Mouse (Mus musculus): ENCODE results near the gene Usp18. TPM values are rescaled to one million over a fixed set of nuclear protein-coding genes. Genes with fewer than 3 reads are reported as not detected.

The Usp18 gene
- total RNA-seq (2021): under 1 TPM in 1 of 2 experiments, not detected in 1; 0.80 TPM
- long read RNA-seq, experiment 1, transcript Usp18-201 (11 exons, 1,771 nt): major isoform, 7 of 7 reads
- long read RNA-seq, experiment 1, partial matches to known transcripts: 0 of 7 reads
- long read RNA-seq, experiment 1, other reads (novel, unspliced or antisense): 0 of 7 reads
- long read RNA-seq, experiment 2, partial matches to known transcripts: 0 of 1 reads
- long read RNA-seq, experiment 2, other reads (novel, unspliced or antisense): 0 of 1 reads

DNA sequence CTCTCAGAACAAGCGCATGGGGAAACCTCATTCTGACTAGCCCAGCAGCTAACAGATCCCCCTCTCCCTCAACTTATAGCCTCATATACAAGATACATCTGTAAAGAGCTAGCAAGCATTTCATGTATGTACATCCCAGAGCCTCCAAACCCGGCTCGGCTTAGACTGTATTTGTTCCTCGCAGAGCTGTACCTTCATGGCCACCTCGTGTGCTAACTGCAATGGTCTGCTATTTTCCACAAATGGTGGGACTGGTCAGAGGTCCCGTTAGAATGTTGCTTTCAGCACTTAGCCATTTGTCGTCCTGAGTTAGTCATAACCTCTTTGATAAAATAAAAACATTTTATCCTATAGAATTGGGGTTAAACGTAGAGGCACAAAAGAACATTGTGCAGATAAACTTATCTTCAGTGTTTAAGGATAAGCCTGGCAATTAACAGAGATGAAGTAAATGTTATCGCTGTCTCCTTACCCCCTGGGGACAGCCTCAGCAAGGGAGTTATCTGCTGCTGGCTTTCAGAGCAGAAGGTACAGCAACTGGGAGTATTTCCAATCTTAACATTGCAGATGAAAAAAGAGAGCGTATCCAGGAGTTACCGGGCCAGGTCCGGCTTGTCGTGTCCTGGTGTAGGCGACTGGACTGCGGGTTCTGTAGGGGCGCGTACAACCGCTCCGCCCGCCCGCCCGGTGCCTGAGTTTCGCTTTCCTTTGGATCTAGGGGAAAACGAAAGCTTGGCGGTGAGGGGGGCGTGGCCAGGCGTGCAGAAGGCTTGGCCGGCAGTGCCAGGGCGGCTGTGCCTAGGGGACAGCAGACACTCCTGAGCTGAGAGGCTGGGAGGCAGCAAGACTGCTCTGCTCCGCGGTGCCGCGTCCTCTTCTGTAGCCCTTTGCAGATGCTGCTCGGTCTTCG is at the start of gene Usp18:
Usp18 (plus strand) TSS at position 780 of the 910 bp plus-strand sequence.
- peak; percentile 64 to 77 for DNase-seq (ENCODE audit: low spot score in 2 of 2)

DNA sequence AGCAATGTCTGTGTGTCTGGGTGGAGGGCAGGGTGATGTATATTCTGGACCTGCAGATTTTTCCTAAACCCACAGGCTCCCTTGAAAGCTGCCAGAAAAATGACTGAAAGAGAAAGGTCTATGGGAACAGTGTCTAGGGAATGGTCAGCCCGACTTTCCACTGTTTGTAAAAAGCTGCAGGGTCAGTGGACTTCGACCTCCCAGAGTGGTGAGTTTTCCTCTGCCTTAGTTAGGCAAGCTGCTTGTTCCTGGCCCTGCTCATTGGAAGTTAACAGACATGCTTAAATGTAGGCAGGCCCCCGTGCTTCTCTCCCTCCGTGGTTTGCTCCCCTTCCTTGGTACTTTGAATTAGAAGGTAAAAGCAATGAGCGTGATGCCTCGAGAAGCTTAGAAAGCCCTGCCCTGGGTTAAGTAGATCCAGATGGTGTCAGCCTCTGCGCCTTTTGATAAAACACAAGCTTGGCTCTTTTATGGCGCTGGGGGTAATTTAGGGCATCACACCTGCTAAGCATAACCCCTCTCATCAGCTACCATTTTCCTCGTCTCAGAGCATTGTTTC is 47.8 kb upstream of the Usp18 start:
- no peak for DNase-seq (ENCODE audit: low spot score in 2 of 2)

DNA sequence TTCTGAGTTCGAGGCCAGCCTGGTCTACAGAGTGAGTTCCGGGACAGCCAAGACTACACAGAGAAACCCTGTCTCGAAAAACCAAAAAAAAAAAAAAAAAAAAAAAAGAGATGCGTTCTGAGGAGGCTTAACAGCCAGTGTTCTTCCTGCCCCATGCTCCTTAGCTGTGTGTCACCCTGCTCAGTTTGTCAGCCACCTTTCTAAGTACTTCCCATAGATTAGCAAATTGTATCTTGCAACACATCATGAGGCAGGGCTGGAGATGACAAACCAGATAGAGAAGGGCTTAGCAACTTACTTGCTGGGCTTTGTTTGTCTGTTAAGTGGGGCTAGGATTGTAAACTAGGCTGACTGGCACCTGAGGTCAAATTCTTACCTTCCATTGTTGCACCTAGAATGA is 45.2 kb upstream of the Usp18 start:
- no peak for DNase-seq (ENCODE audit: low spot score in 2 of 2)

DNA sequence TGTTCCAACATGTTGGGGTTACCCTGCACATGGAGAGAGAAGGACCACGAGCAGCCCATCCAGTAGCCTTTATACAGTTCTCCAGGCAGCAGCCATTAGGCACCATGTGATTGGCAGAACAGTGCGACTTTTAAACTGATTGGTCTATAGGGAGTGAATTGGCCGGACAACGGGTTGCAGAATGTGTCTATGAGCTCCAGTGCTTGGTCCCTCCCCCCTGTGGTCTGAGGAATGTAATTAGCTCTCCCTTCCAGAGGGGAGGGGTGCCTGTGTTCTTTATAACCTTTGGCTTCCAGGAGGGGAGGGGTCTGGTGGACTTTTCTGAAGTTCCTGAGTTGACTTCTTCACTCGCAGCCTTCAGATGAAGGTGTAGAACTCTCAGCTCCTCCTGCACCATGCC is 43.7 kb upstream of the Usp18 start:
- DNase-seq (ENCODE audit: low spot score in 2 of 2): no peak

DNA sequence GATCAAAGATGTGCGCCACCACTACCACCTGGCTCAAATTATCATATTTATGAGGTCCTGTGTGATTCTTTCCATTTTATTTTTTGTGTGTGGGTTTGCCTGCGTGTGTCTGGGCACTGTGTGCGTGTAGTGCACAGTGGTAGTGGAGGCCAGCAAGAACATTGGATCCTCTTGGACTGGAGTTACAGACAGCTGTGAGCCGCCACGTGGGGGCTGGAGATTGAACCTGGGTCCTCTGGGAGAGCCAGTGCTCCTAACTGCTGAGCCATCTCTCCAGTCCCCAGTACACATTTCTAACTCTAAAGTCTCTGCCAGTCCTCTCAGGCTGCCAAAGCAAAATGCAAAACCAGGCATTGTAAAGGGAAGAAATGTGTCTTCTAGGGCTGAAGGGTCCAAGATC is 39.2 kb upstream of the Usp18 start:
- no peak for DNase-seq (ENCODE audit: low spot score in 2 of 2)

DNA sequence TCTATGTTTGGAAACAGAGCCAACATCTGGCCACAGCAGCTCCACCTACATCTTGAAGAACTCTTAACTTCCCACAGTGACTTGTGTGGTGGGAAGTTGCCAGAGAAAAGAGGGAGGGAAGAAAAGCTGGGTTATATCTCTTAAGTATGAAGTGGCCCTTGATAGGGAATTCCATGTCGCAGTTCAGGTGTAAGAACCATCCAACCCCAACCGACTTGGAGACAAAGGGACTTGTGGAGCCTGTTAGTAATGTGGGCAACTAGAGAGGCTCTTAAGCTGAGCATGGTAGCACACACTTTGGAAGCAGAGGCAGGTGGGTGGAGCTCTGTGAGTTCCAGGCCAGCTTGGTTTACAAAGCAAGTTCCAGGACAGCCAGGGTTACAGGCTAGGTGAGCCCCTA is 36.1 kb upstream of the Usp18 start:
- no peak for DNase-seq (ENCODE audit: low spot score in 2 of 2)

DNA sequence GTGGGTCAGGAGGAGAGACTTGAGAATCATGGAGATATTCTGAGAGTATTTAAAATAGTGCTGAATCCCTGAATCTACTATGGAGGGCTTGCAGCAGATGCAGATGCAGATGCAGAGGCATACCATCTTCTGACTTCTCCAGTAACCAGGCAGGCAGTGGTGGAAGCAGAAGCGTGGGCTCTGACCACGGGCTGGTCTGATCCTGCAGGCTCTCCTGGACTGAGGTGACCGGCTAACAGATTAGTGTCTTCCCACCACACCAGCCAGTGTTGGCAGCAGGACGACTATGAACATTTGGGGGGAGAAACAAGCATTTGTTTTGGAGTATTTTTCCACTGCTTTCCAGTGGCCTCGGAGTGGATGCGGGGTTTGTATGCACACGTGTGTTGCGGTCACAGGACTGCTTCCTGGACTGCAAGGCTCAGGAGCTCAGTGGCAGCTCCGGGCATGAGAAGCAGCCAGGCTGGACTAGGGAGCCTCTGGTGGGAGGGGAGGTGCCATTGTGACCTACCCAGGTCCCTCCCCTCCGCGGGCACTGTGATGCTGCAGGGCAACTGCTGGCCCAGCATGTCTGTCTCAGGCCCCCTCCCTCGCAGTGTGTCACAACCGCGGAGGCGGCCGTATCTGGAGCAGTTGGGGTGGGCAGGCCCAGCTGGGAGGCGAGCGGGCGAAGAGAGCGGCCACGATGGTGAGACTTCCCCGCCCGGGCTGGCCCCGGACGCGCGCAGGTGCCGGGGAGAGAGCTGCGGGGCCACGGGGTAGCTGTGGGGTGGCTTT is 35.4 kb upstream of the Usp18 start, which contains the start of gene Tuba8:
Tuba8 (plus strand) TSS at position 548 of the 777 bp plus-strand sequence.
- DNase-seq (ENCODE audit: low spot score in 2 of 2): peak; percentile 79 to 84

DNA sequence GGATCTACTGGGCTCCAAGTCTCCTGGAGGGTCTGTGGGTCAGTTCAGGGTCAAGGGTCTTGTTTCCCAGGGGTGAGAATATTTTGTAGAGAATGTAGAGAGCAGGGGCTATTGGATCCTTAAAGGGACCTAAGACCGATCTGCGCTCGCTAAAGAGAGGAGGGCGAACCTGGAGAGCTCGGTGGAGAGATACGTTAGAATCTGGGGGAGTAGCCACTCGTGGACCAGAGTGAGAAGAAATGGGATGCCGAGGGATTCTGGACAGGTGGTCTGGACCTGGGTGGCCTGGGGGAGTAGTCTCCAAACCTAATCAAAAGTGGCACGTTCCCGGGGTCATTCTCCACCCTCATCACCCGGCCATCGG is 34.8 kb upstream of the Usp18 start:
- DNase-seq (ENCODE audit: low spot score in 2 of 2): no peak

DNA sequence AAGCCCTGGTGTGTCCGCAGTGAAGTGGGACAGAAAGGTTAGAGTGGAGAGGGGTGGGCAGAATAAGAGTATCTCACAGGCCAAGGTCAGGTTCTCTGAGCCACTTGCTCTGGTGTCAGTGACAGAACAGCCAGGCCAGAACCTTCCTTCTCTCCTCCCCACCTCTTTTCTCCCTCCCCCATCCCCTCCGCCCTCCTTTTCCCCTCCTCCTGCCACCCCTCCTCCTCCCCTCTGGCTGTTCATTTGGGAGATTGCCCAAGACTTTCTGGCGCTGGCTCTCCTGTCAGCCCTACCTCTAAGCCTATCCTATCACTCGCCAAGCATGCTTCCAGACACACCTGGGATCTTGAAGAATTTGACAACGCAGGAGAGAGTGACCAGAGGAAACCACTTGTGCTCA is 34.0 kb upstream of the Usp18 start:
- DNase-seq (ENCODE audit: low spot score in 2 of 2): no peak

DNA sequence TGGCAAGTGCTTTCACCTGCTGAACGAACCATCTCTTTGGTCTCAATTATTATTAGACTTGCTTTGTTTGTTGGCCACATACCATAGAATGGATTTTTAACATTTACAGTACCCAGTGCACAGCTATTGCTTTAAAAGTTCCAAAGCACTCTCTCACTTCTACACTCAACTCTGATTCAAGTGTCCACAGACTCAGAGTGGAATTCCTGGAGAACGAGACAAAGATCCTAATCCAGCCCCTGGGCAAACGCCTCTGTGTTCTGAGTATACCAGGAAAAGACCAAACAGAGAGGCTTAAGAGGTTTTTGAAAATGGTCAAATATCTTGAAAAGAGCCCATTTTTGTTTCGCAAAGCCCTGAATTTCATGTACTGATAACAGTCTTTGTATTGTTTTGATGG is 32.7 kb upstream of the Usp18 start:
- no peak for DNase-seq (ENCODE audit: low spot score in 2 of 2)

DNA sequence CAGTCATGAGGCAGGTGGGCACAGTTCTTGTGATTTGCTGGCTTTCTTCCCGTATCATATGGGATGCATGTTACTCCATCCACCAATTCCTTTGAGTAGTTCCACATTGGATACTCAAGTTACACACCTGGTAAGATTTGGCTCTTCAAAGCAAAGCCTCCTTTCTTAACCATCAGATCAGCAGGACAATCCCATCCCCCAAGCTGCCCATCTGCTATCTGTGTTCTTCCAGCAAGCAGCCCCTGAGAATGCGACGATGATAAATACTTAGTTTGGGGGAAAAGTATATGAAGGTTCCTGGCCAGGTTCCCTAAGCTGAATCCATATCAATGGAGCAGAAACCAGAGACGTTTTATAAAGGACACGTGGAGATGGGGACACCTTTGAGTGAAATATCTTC is 31.5 kb upstream of the Usp18 start:
- DNase-seq (ENCODE audit: low spot score in 2 of 2): no peak

DNA sequence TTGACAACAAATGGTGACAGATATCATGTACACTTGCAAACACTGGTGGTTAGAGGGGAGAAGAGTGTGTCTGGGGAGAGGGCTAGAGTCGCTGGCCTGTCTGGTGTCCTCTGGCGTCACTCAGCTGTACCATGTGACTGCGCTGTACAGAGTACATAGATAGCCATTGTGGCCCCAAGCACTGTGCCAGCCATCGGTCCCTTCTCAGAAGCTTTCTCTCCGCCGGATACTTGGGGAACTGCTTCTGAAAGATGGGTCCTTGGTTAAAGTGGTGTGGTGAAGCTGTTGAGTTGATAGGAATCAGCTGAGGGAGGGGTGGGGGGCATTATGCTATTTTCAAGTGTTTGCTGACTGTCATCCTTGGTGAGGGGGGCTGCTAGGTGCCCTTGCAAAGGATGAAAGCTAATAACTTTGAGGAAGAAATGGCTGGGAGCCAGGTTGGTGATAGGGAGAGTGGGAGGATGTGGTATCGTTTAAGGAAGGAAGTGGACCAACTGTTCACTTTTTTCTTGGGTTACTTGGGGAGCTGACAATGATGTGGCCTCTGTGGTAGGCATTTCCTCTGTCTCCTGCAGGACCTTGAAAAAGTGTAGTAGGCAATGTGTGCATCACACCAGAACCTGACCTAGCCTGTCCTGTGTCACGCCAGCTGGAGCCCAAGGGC is 30.9 kb upstream of the Usp18 start:
- DNase-seq (ENCODE audit: low spot score in 2 of 2): no peak

DNA sequence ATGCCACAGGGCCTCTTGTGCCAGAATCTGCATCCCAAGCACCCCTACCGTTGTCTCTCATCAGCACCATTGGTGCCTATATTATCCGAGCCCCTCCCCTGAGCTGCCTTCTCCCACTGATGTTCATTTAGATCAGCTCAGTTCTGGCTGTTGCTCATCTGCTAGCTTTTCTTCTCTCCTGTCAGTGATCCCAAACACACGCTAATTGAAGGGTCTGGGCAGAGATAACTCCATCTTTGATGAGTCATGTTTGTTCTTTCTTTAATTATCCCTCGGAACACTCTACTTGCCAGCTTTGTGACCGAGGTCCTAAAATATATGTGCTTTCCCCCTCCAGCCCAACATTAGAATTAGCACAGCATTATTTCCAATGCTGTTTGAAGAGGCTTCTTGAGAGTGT is 30.4 kb upstream of the Usp18 start:
- DNase-seq (ENCODE audit: low spot score in 2 of 2): no peak

DNA sequence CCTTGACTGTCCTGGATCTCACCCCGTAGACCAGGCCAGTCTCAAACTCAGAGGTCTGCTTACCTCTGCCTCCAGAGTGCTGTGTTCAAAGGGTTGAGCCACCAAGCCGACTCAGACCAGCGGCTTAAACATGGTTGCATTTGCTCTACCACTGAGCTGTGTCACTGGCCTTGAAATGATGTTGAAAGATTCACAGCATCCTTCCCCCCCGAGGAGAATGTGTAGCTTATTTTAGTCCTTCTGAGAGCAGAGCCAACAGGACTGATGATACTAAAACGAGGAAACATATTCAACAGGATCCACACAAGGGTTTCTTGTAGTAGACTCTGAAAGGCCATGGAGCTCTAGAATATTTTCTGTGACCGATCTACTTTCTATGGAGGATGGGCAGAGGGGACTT is 29.8 kb upstream of the Usp18 start:
- DNase-seq (ENCODE audit: low spot score in 2 of 2): no peak

DNA sequence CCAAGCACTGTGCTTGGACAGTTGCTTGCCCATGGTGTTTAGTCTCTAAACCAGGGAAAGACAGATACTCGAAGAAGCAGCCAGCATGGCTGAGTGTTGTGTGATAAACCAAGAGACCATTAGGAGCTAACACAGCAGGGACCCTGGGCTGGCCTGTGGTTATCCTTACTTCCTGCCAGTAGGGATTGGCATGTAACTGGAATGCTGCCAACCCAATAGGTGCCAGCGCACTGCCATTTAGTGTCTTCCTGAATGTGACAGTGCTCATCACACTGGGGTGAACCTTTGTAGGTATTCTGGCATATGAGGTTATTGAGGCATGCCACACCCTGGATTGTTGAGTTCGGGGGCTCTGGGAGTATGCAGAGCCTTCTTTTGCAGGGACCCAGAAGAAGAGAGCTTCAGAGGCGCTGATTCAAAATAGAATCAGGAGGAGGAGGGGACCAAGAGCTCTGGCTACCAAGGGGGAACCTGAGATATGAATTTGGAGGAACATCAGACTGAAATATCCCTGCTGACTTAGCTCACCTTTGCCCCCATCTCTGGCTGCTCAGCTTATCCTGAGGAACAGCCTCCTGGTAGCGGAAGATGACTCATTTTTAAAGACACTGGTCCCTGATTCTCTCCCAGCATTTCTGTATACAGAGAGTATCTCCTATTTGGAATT is 29.0 kb upstream of the Usp18 start:
- DNase-seq (ENCODE audit: low spot score in 2 of 2): no peak

DNA sequence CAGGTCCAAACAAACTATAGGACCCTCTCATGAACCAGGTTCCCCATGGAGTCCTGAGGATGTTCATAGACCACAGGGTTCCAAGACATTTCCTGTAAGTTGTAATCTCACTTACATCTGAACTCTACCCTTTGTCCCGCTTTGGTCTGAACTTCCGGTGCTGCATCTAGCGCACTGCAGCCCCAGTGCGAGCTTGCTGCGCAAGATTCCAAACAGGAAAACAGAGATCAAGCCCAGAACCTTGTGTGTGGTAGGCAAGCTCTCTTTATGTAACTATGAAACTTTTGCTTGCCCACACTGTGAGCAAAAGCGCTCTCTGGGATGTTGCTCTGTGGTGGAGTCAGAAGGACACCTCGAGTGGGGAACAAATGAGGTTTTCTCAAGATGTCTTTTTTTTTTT is 27.7 kb upstream of the Usp18 start:
- no peak for DNase-seq (ENCODE audit: low spot score in 2 of 2)

DNA sequence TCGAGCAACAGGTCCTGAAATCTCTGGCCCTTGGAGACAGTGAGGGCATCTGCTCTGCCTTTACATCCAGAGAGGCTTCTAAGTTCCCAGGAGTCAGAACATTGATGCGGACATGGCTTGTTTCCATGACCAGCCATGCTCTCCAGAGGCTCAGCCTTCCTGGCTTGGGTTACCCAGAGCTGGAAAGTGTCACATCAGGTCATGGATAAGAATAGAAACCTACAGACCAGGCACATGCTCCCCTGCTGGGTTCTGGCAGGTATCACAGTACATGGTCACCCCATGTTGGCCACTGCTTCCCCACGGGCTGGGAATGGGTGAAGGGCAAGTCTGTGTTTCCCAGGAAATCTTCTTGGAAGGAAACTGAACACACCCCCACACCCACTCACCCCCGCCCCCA is 26.3 kb upstream of the Usp18 start:
- no peak for DNase-seq (ENCODE audit: low spot score in 2 of 2)

DNA sequence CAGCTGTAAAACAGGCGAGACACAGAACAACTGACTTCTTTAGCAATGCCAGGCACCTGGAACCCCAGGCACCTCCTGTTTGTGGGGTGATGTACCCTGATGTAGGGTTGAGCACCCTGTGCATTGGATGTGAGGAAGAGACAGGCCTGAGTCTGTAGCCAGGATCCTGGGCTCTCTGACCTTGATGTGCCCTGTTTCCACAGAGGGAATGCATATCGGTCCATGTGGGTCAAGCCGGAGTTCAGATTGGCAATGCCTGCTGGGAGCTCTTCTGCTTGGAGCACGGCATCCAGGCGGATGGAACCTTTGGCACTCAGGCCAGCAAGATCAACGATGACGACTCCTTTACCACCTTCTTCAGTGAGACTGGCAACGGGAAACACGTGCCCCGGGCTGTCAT is 25.5 kb upstream of the Usp18 start:
- DNase-seq (ENCODE audit: low spot score in 2 of 2): no peak

DNA sequence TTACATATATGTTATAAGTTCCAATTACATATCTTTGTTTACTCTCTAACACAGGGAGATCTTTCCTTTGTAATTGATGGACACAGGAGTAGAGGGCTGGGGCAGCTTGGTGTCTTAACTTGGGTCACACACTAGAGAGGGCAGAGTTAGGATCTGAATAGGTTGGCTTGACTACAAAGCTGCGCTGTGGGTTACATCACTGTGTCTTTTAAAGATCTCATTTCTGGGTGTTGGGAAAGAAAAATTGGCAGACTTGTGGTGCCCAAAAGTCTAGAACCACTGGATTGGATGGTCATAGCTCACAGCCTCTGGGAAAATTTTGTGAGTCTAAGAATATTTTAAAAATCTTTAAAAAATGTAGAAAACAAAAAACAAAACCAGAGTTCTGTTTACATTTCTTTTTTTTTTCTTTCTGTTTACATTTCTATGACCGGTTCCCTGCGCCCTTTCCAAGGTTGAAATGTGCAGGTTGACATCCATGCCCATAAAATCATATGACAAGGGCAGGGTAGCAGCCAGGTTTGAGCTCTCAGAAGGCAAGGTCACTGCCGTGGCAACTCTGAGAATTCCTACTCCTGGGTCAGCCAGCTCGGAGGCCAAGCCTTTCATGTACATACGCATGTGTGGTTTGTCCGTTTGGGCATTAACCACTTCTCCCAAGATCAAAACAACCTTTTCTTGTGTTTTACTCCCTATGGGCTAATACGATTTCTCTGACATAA is 23.7 kb upstream of the Usp18 start:
- DNase-seq (ENCODE audit: low spot score in 2 of 2): no peak

DNA sequence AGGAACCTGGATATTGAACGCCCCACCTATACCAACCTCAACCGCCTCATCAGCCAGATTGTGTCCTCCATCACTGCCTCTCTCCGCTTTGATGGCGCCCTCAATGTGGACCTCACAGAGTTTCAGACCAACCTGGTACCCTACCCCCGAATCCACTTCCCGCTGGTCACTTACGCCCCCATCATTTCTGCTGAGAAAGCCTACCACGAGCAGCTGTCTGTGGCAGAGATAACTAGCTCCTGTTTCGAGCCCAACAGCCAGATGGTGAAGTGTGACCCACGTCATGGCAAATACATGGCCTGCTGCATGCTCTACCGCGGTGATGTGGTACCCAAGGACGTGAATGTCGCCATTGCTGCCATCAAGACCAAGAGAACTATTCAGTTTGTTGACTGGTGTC is 22.7 kb upstream of the Usp18 start:
- DNase-seq (ENCODE audit: low spot score in 2 of 2): no peak
